Mouse (Mus musculus) heart, postnatal 0 days (tissue): ENCODE results near the gene Gm21887.
"Not testable (repeated sequence)": the region's sequence is repeated elsewhere in the genome, so short reads cannot be mapped to it uniquely, and the experiment has no call there.

Experiments used
- CTCF ChIP-seq: IDR thresholded peaks from 2 replicates; pipeline ENCODE4 v1.5.1; 2016; ENCODE audit warnings: antibody characterized with exemption, control low read depth, low read depth
- EP300 ChIP-seq: IDR thresholded peaks from 2 replicates; pipeline ENCODE4 v1.6.1; 2016; ENCODE audit warnings: antibody characterized with exemption, low read depth

GRCm38 (mm10) chrX:169984853-169985252 is 24.6 kb upstream of the Gm21887 start:
- not testable (repeated sequence) for TF ChIP-seq CTCF, EP300
